Mouse (Mus musculus): Measurements from ENCODE around the gene Cluh.

The Cluh gene

GRCm38 (mm10) chr11:74649095-74649646 is at the start of gene Cluh:
Cluh (plus strand) TSS chr11:74649495.
- DNase-seq = peak; percentile 94

DNA sequence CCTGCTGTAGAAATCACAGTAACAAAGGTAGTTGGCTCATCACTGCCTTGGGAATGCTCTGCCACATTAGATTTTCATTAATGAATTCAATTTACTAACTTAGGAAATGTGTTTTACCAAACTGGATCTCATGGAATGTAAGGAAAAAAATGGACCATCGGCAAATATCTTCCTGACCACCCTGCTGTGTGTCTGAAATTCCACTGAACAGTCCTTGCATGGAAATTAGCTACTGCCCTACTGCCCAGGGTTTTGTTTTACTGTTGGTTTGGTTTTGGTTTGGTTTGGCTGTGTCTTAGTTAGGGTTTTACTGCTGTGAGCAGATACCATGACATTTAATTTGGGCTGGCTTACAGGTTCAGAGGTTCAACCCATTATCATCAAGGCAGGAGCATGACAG is 47.0 kb upstream of the Cluh start:
- DNase-seq = no peak

GRCm38 (mm10) chr11:74610068-74610467 is 39.2 kb upstream of the Cluh start:
- DNase-seq = no peak

- peak; percentile 40 for DNase-seq
Measured at GRCm38 (mm10) chr11:74610545-74611176, 38.6 kb upstream of the Cluh start, which contains the start of gene Rap1gap2. Rap1gap2 (minus strand) TSS chr11:74610915.

- no peak for DNase-seq
Measured at GRCm38 (mm10) chr11:74611437-74611836, 37.9 kb upstream of the Cluh start.

- DNase-seq = no peak
Measured at GRCm38 (mm10) chr11:74613428-74613827, 35.9 kb upstream of the Cluh start.

DNA sequence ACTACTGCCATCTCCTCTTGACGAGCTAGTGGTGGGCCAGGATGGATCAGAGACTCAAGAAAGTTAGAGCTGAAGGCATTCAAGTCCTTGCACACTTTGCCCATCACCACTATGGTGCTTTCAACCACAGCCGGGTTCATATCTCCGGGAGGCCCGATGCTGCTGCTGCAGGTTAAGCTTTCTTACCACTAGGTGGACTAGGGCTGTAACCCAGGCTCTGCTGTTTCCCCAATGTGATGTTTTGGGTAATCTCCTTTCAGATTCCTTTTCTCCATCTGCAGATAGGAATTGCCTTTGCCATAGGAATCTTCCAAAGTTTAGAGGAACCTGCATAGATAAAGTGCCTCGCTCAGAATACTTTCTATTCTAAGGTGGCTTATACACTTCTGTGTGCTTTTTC is 33.7 kb upstream of the Cluh start:
- DNase-seq = no peak

GRCm38 (mm10) chr11:74619201-74619955 is 29.9 kb upstream of the Cluh start, which contains the start of gene Ccdc92b:
Ccdc92b (plus strand) TSS chr11:74619605.
- DNase-seq = peak; percentile 89

DNA sequence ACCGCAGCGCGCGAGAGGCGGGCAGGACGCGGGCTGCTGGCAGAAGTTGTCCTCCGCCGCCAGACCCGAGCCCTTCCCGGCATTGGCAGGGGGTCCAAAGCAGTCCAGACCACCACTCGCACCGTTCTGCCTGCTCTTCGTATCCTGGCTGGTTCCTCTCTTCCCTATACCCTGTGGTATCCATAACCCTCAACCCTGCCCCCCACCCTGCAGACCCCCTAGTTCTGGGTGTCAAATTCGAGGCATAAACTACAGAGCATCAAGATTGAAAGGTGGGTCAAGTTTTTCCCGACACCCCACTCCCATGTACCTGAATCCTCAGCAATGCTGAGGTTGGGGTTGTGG is 29.4 kb upstream of the Cluh start:
- no peak for DNase-seq

GRCm38 (mm10) chr11:74621974-74622669 is 27.2 kb upstream of the Cluh start:
- DNase-seq = peak; percentile 58

DNA sequence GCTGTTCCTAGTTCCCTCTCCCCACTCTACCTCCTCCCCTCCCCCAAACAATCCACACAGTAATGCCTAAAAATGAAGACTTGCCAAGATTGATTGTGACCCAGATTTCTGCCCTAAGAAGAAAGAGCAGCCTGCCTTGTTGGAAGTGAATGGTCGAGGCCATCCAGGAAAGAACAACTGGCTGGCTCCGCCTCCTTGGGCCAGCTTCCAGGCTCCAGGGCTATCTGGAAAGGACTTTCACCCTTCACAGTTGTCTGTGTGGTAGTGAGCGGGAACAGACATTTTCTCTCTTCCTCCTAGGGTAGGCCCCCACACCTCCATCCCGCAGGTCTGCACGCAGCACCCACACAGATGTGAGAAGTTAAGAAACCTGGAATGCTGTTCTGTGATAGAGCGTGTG is 25.6 kb upstream of the Cluh start:
- DNase-seq = peak; percentile 43

- DNase-seq = no peak
Measured at GRCm38 (mm10) chr11:74625333-74625732, 24.0 kb upstream of the Cluh start.

- DNase-seq = no peak
Measured at GRCm38 (mm10) chr11:74627481-74627880, 21.8 kb upstream of the Cluh start.

- no peak for DNase-seq
Measured at GRCm38 (mm10) chr11:74631880-74632789, 17.2 kb upstream of the Cluh start.

DNA sequence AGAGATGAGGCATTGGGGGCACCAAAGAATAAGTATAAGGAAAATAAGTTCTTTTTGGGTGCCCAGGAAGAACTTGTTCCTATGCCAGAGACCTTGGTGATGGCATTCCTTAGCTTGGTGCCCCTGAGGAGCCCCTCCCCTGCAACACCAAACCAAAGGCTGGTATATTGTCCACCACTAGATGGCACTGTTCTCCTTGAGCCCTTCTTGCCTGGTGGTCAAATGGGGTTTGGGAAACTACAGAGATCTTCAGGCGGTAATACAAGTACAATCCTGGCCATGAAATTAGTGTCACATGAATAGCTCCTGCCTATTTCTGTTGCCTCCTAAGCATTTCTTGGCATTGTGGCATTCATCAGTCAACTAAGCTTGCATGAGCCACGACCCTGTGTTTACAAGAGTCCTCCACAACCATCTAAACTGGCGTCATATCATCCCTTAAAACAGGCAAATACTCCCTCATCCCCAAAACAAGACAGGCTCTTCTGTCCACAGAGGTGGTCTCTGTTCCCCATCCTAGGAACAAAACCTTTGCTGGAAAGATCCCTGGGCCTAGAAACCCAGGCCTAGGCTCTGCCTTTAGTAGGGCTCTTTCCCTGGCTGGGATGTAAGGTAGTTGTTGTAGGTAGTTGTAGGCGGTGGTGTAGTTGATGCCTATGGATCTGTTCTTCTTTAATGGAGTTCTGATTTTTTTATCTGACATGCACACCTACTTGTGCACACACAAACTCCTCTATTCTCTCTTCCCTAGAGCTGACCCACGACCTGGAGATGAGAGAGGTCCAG is 14.6 kb upstream of the Cluh start:
- peak; percentile 53 for DNase-seq

GRCm38 (mm10) chr11:74637486-74637885 is 11.8 kb upstream of the Cluh start:
- DNase-seq = no peak

- DNase-seq = peak; percentile 71
Measured at GRCm38 (mm10) chr11:74637971-74638790, 11.1 kb upstream of the Cluh start.

- no peak for DNase-seq
Measured at GRCm38 (mm10) chr11:74638791-74639411, 10.4 kb upstream of the Cluh start.

DNA sequence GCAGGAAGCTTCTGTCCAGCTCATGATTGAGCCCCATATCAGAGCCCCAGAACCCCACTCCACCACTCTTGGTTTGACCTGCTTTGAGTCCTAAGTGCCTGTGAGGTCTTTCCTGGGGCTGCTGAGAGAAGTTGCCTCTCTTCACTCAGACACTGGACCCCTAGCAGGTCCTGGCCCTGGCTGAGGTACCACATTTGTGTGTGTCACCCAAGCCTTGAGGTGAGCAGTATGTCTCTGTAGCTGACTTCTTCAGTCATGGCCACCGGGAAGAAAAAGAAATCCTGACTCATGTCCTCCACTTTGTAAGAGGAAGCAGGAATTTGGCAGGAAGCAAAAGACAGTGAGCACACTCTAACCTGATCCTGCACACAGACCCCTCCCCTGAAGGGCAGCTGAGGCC is 9.7 kb upstream of the Cluh start:
- no peak for DNase-seq

GRCm38 (mm10) chr11:74647966-74648365 is 1.3 kb upstream of the Cluh start:
- no peak for DNase-seq

All from liver (tissue).